Mouse (Mus musculus): Measurements from ENCODE around the gene Hpn.
A peak's percentile ranks its signal among the peaks of the same experiment; 100 is the strongest.

Hpn gene

DNA sequence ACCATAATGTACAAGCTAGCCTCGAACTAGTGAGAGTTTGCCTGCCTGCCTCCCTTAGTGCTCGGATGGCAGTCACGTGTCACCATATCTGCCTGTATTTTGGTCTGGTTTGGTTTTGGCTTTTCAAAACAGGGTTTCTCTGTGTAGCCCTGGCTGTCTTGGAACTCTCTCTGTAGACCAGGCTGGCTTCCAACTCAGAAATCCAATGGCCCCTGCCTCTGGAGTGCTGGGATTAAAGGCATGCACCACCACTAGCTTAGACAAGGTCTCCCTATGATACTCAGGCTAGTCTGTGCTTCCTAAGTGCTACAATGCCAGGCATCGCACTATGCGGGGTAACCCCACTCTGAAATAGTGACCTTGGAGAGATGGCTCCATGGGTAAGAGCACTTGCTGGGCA, 5.3 kb downstream of the Hpn start:
- peak; percentile 16 for DNase-seq

DNA sequence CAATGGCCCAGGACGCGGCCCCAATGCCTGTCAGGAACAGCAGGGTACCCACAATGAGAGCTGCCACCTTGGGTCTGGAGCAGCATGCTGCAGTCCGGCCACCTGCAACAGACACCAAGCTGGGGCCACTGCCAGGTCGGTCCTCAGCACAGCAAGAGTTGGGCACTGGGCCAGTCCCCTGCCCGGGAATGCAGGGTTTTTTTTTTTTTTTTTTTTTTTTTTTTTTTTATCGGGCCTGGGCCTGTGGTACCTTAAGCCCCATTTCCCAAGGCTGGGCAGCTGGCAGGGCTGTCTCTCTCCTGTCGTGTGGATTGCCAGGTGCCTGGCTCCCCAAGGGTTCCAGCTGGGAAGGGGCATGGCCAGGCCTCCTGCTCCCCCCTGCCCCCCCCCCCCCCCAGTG, 6.0 kb downstream of the Hpn start:
- DNase-seq: peak; percentile 68

DNA sequence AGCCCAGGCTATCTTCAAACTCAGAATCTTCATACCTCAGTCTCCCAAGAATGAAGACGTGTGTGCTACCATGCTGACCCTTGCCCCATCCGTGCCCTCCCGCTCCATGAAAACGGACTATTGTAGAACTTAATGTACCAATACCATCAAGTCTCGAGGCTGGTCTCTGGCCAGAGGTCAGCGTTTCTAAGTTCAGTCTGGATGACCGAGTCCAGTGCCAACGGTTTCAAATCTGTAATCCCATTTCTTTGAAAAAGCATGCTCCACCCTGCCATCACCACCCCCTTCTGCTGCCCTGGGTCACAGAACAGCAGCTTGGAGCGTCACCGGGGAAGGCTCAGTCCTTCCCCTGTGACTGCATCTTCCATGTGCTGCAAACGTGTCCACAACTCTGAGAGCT, 7.3 kb downstream of the Hpn start:
- DNase-seq: no peak

DNA sequence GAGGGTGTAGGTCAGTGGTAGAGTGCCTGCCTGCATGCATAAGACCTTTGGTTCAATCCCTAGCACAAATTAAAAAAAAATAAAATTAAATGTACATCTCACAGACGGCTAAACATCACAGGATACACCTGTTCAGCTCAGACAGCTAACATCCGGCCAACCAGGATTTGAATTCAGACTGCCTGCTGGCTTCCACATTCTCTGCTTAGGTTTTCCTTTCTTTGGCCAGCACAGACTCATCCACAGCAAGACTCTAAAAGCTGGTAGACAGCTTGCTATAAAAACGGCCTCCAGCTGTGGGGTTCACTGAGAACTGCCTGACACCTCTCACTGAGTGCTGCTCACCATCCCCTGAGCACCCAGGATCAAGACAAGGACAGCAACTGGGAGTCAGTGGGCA, 8.9 kb downstream of the Hpn start:
- DNase-seq: no peak

DNA sequence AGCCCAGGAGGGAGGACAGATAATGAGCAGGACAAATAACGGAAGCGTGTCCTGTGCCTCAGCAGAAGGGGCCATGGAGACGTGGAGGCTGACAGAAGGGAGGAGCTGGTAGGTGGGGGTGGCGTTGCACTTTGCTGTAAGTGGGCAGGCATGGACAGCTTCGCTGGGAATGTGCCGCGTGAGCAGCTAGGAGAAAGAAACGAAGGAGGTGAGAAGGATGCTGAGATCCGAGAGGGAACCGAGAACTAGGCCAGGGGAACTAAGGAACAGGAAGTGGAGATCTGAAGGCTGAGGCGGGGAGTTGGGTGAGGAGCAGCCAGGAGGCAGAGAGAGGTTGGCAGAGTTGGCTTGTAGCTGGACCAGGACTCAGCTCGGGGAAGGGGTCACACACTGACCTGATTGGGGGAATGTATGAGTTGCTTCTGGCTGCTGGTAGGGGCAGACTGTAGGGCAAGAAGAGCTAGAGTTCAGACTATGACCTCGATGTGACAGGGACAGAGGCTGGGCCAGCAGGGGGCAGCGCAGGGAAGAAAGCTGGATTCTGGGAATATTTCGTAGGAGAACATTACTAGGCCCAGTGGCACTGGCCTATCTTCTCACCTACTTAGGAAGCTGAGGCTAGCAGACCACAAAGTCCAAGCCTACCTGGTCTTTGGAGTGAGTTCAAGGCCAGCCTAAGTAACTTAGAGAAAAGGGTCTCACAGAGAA, 9.9 kb downstream of the Hpn start:
- peak; percentile 65 for DNase-seq

DNA sequence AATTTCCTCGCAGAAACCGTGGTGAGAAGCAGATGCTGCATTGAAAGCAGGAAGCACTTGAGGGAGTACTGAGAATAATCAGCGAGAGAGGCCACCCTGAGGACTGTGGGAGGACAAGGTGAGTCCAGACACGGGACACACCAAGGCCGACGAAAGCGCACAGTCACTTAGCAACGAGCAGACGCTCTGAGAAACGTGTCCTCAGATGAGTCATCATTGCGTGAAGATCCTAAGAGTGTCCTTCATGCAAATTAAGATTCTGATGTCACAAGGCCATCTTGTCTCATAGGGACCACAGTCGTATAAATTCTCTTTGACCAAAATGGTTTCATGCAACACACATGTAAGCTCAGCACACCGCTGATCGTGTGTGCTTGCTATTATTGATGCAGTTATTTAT, 14.3 kb downstream of the Hpn start:
- no peak for DNase-seq

DNA sequence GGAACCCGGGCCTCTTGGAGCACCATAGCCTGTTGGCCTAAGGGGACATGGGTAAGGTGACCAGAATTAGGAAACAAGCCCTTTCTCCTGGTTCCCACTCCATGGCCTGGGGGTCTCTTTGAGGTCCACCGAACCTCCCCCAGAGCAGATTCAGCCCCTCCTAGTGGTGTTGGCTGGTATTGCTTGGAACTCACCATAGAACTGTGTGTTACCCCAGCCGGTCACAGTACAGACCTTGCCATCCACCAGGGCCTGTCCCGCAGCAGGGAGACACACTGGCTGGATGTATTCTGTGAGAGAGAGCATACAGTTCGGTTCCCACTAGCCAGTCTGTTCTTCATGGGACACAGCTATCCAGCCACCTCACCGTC, 15.5 kb downstream of the Hpn start:
- no peak for DNase-seq

DNA sequence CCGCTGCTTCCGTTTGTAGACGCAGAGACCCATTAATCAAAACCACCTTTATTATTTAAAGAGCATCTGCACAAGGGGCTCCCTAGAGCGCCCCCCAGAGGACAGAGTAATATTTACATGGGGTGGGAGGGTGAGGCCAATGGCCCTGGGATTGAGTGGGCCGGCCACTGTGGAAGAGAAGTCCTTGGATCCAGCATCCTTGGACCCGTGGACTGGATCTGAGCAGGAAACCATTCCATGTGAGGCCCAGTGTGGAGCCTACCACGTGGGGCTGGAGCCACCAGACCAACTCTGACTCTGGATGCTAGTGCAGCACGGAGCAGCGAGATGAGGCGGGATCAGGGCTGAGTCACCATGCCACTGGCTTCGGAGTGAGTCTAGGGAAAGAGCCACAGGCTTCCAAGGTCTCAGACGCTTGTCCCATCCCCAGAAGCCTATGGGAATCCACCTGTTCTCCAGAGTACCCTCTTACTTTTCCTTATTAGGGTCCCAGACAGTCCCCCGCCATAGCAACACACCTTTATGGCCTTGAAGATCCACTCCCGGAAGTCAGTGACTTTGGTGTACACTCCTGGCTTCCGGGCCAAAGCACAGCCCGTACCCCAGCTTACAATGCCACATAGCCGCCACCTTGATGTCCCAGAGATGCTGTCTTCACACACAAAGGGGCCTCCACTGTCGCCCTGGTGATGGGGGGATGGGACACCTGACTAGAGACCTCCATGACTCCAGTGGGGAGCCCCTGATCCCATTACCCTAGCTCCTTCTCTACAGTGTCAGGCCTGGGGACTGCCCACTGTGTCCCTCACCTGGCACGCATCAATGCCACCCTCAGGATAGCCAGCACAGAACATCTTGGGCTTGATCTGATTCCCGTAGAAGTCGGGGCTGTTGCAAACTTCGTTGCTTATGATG, 16.1 kb downstream of the Hpn start:
- DNase-seq: no peak

DNA sequence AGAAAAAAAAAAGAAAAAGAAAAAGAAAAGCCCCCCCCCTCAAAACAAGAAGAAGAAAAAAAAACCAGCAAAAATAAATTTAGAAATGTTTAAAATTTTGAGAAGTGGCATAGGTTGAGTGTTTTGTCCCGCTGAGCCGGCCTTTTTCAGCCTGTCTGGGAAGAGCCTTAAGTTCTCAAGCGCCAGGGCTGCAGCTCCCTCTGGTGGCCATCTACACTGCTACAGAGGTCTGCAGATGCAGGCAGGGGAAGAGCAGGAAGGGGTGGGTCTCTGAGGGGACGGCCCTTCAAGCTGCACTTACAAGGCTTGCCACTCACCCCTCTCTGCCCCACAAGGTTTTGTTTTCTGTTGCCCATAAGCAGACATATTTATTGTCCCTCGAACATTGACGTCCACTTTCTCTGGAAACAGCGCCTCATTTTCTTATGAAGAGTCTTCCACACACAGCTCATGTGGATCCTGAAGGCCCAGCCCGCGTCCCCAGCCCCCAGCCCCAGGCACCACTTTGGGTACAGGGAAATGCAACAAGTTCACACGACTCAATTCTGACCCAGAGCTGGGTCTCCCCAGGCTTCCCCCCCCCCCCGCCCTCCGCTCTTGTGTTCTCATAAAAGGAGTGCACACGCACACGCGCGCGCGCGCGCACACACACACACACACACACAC, 17.4 kb downstream of the Hpn start:
- DNase-seq: peak; percentile 87

DNA sequence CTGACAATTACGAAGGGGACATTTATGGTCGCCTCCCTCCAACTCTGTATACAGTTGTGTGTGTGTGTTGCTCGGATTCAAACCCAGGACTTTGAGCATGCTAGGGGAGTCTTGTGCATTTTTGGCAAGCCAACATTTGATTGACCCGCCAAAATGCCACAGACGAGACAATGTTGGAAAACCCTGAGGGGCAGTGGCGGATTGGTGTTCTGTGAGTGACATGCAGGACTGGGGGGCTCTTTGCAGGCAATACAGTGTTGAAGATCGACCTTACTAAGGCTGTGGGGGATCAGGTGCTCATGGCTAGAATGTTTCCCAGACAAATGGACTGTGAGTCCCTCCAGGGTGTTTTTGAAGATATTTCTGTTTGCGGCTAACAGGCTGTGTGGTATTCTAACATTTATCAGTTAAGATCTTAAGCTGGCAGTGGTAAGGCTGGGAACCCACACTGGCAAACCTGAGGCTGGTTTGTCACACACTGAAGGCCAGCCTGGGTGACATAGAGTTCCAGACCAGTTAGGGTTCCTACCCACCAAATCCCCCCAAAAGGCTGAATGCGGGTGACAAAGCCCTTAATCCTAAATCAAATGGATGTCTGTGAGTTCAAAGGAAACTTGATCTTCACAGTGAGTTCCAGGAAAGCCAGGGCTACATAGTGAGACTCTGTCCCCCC, 18.1 kb downstream of the Hpn start:
- no peak for DNase-seq

DNA sequence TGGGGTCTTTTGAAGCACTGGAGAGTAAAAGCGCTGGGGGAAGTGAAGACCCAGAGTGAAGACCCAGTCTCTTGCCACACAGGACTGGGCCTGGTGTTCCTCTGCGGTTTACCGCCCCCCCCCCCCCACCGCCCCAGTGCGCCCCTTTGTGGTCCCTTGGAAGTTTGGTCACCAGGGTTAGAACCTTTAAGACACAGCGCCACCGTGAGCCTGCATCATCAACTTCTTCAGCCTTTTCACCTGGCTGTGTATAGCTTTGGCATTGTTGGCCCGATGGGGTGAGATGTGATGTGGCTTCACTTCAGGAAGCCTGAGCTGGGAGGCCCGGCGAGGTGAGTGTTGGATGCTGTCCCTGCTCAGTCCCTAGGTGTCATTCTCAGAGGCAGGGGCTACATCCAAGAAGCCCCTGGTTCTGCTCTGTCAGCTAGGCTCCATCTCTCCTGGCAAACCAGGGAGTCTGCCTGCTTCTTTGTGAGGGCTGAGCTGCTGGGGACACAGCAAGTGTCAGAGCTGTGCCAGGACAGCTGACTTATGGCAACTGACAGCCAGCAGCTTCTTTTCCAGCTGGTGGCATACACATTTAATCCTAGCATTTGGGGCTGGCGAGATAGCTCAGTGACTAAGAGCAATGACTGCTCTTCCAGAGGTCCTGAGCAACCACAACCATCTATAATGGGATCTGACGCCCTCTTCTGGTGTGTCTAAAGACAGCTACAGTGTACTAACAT, 20.2 kb downstream of the Hpn start:
- DNase-seq: no peak

DNA sequence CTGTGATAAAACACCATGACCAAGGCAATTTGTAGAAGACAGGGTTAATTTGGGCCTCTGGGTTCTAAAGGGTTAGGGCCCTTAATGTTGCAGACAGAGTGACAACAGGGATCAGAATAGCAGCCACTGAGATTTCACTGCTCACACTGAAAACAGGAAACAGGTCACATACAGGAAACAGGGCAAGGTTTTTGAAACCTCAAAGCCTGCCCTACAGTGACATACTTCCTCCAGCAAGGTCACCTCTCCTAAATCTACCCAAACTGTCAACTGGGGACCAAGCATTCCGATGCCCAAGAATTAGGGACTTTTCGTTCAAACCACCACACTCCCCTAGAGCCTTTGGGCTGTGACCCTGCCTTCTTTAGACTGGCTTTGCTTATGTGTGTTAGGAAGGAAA, 25.4 kb downstream of the Hpn start:
- DNase-seq: no peak

DNA sequence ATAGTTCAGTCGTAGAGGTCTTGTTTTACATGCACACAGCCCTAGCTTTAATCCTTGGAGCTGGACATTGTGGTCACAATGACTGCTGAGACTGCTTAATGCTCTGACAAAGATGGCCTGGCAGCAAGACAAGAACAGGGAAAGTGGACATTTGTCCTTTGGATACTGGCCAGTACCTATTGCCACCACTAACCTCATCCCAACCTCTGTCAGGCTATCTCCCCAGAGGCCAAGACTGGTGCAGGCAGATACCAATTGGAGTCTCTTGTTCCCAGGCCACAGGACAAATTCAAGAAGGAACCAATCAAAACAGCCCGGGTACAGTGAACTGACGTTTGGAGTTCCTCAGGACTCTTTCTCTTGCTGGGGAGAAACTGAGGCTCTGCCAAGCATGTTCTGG, 26.9 kb downstream of the Hpn start:
- no peak for DNase-seq

DNA sequence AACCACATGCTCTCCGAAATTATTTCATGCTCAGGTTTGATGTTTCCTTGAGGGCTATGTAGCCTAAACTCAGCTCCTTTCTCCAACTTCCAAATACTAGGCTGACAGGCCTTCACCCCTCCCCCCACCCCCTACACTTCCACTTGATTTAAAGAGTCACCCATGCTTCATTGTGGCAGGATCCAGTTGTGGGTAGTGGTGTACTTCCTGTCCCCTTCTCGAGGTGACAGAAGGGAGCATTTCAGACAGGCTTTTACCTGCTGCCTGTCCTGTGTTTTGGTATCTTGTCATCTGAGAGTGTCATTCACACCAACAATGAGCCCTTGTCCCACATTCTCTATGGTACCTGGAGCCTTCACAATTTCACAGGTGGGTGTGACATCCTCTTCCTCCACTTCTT, 27.8 kb downstream of the Hpn start:
- no peak for DNase-seq

DNA sequence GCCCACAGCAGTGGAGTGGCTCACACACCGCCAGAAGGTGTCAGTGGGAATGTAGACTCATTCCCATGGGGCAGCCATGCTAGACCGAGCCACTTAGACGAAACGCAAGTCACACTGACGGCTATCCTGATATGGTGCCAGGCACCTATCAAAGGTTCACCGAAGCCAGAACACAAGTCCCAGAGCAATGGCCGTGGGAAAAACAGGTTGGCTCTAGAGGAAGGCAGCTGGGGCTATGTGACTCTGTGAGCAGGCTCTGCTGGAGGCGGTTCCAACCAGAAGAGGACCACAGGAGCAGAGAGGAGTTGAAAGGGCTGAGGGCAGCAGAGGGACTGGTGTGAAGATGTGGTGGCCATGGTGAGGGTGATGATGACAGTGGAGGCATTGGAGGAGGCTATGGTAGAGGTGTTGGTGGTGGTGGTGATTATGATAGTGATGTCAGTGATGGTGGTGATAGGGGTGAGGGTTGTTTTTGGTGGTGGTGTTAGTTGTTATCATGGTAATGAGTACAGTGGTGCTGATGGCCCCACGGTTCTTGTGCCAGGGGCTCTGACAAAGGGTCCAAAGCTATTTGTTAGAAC, 28.8 kb downstream of the Hpn start:
- no peak for DNase-seq

DNA sequence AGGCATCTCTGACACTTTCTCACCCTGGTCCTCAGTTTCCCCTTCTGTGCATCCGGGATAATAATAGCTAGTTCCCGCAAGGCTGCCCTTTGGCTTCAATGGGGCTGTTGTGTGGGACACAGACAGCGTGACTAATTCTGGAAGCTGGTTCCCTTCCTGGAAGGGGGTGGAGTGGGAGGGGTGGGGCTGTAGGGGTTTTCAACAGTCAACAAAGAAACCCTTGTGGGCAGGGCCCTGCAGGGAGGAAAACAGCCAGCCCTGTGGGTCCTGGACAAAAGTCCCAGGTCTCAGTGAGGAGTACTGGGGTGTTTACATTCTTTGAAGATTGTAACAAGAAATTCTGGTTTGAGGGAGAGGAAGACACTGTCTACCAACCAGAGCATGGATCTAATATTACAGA, 29.9 kb downstream of the Hpn start:
- DNase-seq: no peak

DNA sequence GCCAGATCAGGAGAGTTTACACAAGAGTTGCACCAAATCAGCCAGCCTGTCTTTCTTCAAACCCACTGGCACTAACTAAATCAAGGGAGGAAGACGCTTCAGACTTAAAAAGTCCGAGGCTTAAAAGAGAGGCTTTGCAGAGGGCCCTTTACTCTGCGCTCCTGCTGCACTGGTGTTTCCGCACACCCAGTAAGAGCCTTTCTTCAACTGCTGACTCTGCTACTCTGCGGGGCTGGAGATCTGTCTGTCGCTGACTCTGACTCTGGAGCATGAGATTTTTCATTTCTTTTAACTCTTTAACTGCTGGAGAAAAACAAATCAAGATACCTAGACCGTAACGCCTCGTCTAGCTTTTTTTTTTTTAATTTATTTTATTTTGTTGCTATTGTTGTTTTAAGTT, 30.9 kb downstream of the Hpn start:
- DNase-seq: no peak

DNA sequence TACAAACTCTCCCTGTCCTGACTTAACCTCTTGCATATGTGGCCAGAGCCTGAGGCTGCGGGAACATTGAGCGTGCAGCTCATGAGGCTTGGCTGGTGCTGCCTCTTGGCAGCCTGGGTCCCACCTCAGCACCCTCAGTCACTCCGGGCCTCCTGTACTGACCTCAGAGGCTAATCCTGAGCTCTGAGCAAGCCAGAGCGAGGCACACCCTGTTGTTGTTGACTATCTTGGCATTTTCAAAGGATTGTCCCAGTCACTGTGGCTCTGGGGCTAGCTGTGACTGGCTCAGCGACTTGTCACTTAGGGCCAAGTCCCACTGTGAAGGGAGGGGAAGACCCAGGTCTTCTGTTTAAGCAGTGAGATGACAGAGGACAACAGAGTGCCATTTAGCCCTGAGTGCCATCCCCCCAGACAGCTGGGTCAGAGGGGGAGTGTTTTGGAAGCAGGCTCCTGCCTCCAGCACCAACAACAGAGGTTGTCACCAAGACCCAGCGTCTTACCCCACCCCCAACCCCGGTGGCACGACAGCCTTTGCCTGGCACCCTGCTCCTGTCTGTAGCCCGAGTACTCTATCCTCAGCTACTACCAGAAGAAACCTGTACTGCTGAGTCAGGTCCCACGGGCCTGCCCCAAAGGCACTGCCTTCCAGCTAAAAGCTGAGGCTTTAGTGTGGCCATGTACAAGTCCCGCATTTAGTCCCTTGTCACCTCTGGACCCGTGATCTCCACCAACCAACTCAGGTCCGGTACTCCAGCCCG, 32.1 kb downstream of the Hpn start:
- peak; percentile 47 for DNase-seq

DNA sequence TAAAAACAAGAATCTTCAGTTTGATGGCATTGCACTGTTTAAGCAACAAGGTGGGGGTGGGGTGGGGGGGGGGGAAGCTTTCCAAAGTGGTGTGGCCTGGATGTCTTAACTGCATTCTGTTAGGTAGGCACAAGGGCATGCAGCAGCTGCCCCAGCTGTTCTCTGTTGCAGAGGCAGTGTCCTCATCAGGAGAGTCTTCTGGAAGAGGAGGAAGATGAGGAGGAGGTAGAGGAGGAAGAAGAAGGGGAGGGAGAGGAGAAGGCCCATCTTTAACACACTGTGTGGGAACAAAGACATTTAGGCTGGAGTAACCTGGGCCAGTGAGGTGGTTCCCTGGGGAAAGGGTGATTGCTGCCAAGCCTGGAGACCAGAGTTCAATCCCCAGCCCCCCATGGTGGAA, 33.0 kb downstream of the Hpn start:
- no peak for DNase-seq

DNA sequence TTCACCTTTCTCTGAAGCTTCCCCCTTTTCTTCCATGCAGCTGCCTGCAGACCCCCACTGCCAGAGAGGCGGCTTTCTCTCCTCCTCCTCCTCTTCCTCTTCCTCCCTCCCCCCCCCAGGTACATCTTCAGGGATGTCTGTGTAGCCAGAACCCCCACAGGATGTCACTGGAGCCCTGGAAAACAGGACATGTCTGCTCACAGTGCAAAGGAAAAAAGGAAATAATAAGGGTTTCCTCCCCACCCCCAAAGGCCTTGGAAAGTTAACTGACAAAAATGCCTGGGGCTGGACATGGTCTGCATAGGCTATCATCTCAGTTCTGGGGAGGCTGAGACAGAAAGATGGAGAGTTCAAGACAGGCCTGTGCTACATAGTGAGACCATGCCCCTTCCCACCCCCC, 34.0 kb downstream of the Hpn start:
- no peak for DNase-seq

DNA sequence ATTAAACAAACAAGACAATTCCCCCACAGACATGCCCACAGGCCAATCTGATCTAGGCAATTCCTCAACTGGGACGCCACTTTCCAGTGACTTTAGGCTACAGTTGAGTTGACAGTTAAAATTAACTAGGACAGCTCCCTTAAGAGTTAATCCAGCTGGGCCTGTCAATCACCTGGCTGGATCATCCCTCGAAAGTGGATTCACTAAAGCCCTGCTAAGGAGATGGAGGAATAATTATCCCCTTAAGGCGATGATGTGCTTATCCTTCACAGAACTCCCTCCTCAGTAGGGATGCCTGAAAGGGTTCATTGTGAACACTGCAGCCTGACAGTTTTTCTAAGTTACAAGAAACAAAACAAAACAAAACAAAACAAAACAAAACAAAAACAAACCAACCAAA, 34.5 kb downstream of the Hpn start:
- no peak for DNase-seq

DNA sequence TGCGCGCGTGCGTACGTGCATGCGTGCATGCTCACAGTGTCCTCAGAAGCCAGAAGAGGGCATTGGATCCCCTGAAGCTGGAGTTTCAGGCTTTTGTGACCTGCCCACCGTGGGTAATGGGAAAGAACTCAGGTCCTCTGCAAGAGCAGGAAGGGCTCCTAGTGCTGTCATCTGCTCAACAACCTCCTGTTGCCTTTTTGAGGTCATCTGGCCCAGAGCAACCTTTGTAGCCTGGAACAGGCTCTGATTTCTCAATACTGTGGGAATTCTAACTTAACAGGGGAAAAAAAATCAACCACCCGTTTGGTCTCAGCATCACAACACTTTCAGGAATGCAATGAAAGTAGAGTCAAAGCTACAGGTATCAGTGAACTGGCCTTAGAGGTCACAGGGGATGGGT, 35.4 kb downstream of the Hpn start:
- no peak for DNase-seq

Measured in cerebellum, adult 8-10 months (tissue).